Mouse (Mus musculus) stomach, postnatal 0 days (tissue): ENCODE measurements around the gene Hpn. TPM values are rescaled to one million over a fixed set of nuclear protein-coding genes. Genes with fewer than 3 reads are reported as not detected.

Experiments
- ATAC-seq: fragments of 200-750 bp; cut with Nextera tagmentation; 2 replicates; pipeline ENCODE4 v1.8.0; 2017; ENCODE audit not compliant: low FRiP score, low TSS enrichment
- DNase-seq: peaks from one replicate; pipeline ENCODE4 v3.0.0-alpha.2; 2016; ENCODE audit warnings: low spot score
- H3K27ac ChIP-seq: fragments of 300-500 bp; sonication (generic); replicated peaks from 2 replicates; pipeline ENCODE4 v1.5.1; 2014; ENCODE audit warnings: mild to moderate bottlenecking, control low read depth
- H3K27me3 ChIP-seq: fragments of 300-500 bp; sonication (generic); 2 replicates; pipeline ENCODE4 v1.6.1; 2014; ENCODE audit warnings: low read length; ENCODE audit not compliant: control insufficient read depth, insufficient read depth
- H3K36me3 ChIP-seq: fragments of 300-500 bp; sonication (generic); 2 replicates; pipeline ENCODE4 v1.6.1; 2014; ENCODE audit warnings: low read length, mixed read lengths; ENCODE audit not compliant: control insufficient read depth, insufficient read depth
- H3K4me1 ChIP-seq: fragments of 300-500 bp; sonication (generic); replicated peaks from 2 replicates; pipeline ENCODE4 v1.6.1; 2014; ENCODE audit warnings: antibody characterized with exemption; ENCODE audit not compliant: control insufficient read depth, insufficient read depth
- H3K4me2 ChIP-seq: fragments of 300-500 bp; sonication (generic); replicated peaks from 2 replicates; pipeline ENCODE4 v1.6.1; 2014; ENCODE audit warnings: low read depth, mild to moderate bottlenecking, control low read depth, moderate library complexity
- H3K4me3 ChIP-seq: fragments of 300-500 bp; sonication (generic); 2 replicates; pipeline ENCODE4 v1.5.1; 2014; ENCODE audit warnings: low read depth, low read length, control low read depth
- H3K9ac ChIP-seq: fragments of 300-500 bp; sonication (generic); 2 replicates; pipeline ENCODE4 v1.6.1; 2014; ENCODE audit warnings: mild to moderate bottlenecking, low read length, control low read depth, mixed read lengths
- H3K9me3 ChIP-seq: fragments of 300-500 bp; sonication (generic); 2 replicates; pipeline ENCODE4 v1.6.1; 2016; ENCODE audit warnings: low read length; ENCODE audit not compliant: control insufficient read depth
- CTCF ChIP-seq: IDR thresholded peaks from 2 replicates; pipeline ENCODE4 v1.5.1; 2016; ENCODE audit warnings: antibody characterized with exemption, low read depth, mild to moderate bottlenecking, moderate library complexity
- EP300 ChIP-seq: optimal IDR thresholded peaks from 2 replicates; pipeline ENCODE3; 2016; ENCODE audit warnings: antibody characterized with exemption
- WGBS: fragments of 180-500 bp; shearing (Covaris S2); extraction: QIAGEN DNeasy Blood & Tissue Kit; methylation state at CpG from one replicate; pipeline ENCODE4 v1.1.7; 2014; 5-methylcytosine and 5-hydroxymethylcytosine counted together
- polyA plus RNA-seq: library from polyadenylated mRNA; unstranded; fragments of >200 nt; fragmentation: Nextera tagmentation; extraction: Ambion mirVana; gene quantifications from 2 replicates; pipeline ENCODE4 v1.2.1, GENCODE M21; 2015

Gene Hpn
- 17.9 and 21.7 TPM in 2 replicates for polyA plus RNA-seq

DNA sequence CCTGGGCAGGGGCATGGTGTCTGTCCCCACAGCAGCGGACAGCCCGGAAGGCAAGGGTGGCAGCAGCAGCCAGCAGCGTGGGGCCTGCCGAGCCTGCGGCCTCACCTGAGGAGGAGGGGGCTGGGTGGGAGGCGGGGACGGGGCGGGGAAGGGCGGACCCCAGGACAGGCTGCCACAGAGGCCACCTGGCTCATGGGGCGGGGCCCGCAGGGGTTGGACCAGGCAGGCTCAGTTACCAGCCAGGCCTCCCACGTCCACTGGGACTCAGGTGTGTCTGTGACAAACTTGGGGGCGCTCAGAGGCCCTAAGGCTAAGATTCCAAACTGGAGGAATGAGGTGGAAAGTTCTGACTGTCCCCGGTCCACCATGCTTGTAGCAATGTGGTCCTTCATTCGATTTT, at the start of gene Hpn:
Gene Hpn, minus strand, starts transcription at position 109 of the 400 bp plus-strand sequence.
- DNase-seq = peak; percentile 89
- TF ChIP-seq EP300 = no peak
- TF ChIP-seq CTCF = no peak
- 22% methylated on average over 15 of the region's 15 CpGs for WGBS
- peak within 1 kb of the TSS; percentile 49; the same call in 1 of the 2 replicates for H3K27ac ChIP-seq
- no peaks in the 10 kb centered on the region for H3K9me3 ChIP-seq
- H3K4me2 ChIP-seq = peak within 1 kb of the TSS; percentile 40
- H3K4me1 ChIP-seq = peaks cover 3% of the 10 kb centered on the region
- peak; percentile 85 for ATAC-seq
- H3K9ac ChIP-seq = peak within 1 kb of the TSS; percentile 32
- H3K27me3 ChIP-seq = no peaks in the 10 kb centered on the region
- no peaks in the 10 kb centered on the region for H3K36me3 ChIP-seq
- peak within 1 kb of the TSS; percentile 24 for H3K4me3 ChIP-seq

- no peak overlapping the region for H3K27ac ChIP-seq
- H3K4me1 ChIP-seq = no peaks in the 10 kb centered on the region
- TF ChIP-seq EP300 (no peak), CTCF (no peak)
- no peak for ATAC-seq
- no peak overlapping the region for H3K4me3 ChIP-seq
- WGBS = 59% methylated on average over 1 of the region's 1 CpGs
- H3K9ac ChIP-seq = no peak overlapping the region
- H3K27me3 ChIP-seq = no peaks in the 10 kb centered on the region
- no peaks in the 10 kb centered on the region for H3K9me3 ChIP-seq
- H3K36me3 ChIP-seq = no peaks in the 10 kb centered on the region
- no peak overlapping the region for H3K4me2 ChIP-seq
- DNase-seq = no peak
Observed at GRCm38 (mm10) chr7:31164748-31165147, 49.7 kb upstream of the Hpn start.

- TF ChIP-seq CTCF = no peak
- TF ChIP-seq EP300 = no peak
- 57% methylated on average over 3 of the region's 3 CpGs for WGBS
- no peak overlapping the region for H3K27ac ChIP-seq
- H3K9me3 ChIP-seq = no peaks in the 10 kb centered on the region
- DNase-seq = no peak
- no peaks in the 10 kb centered on the region for H3K4me1 ChIP-seq
- no peaks in the 10 kb centered on the region for H3K36me3 ChIP-seq
- no peak overlapping the region for H3K9ac ChIP-seq
- no peak overlapping the region for H3K4me2 ChIP-seq
- no peak overlapping the region for H3K4me3 ChIP-seq
- no peaks in the 10 kb centered on the region for H3K27me3 ChIP-seq
- ATAC-seq = no peak
Observed at GRCm38 (mm10) chr7:31163666-31164577, 48.8 kb upstream of the Hpn start.

- ATAC-seq = no peak
- Histone ChIP-seq H3K4me1 (no peaks in the 10 kb centered on the region), H3K9ac (no peak overlapping the region), H3K36me3 (no peaks in the 10 kb centered on the region), H3K9me3 (no peaks in the 10 kb centered on the region), H3K4me2 (no peak overlapping the region), H3K27me3 (no peaks in the 10 kb centered on the region), H3K27ac (no peak overlapping the region), H3K4me3 (no peak overlapping the region)
- TF ChIP-seq CTCF = no peak
- no peak for TF ChIP-seq EP300
- DNase-seq = no peak
- 62% methylated on average over 11 of the region's 11 CpGs for WGBS
Observed at GRCm38 (mm10) chr7:31162324-31162723, 47.2 kb upstream of the Hpn start.

DNA sequence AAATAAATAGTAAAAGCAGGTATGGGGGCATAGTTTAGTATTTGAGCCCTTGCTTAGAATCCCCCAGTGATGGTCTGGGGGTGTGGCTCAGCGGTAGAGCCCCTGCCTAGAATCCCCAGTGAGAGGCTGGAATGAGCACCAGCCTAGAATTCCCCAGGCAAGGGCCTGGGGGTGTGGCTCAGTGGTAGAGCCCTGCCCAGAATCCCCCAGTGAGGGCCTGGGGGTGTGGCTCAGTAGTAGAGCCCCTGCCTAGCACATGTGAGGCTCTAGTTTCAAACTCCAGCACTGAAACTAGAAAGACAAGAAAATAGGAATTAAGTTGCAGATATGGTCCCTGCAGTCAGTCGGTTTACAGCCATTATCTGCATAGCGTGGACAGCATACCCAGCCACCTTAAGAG, 46.7 kb upstream of the Hpn start:
- H3K36me3 ChIP-seq = no peaks in the 10 kb centered on the region
- H3K27ac ChIP-seq = no peak overlapping the region
- no peak overlapping the region for H3K4me3 ChIP-seq
- H3K9ac ChIP-seq = no peak overlapping the region
- no peak for ATAC-seq
- TF ChIP-seq CTCF = no peak
- no peak for TF ChIP-seq EP300
- WGBS = 50% methylated on average over 3 of the region's 3 CpGs
- no peaks in the 10 kb centered on the region for H3K4me1 ChIP-seq
- H3K9me3 ChIP-seq = no peaks in the 10 kb centered on the region
- no peak for DNase-seq
- H3K27me3 ChIP-seq = no peaks in the 10 kb centered on the region
- H3K4me2 ChIP-seq = no peak overlapping the region

DNA sequence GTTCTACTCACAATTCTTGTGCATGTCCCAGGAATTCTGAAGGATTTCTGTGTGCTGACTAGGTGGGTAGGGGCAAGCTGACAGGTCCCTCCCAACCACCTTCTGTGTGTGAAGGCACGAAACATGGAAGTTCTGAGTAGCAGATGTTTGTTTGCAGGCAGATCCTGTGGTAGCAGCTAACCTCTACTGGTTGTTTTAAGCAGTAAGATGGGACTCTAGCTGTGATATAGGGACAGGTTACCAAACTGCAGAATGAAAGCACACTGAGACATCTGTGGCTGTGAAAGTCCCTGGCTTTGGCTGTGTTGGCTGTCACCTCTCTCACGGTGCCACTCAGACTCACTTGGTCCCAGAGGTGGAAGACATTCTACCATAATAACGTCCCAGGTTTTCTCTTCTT, 46.2 kb upstream of the Hpn start:
- 76% methylated on average over 3 of the region's 3 CpGs for WGBS
- TF ChIP-seq CTCF (no peak), EP300 (no peak)
- no peak for ATAC-seq
- H3K27ac ChIP-seq = no peak overlapping the region
- no peaks in the 10 kb centered on the region for H3K9me3 ChIP-seq
- H3K27me3 ChIP-seq = no peaks in the 10 kb centered on the region
- H3K36me3 ChIP-seq = no peaks in the 10 kb centered on the region
- H3K4me1 ChIP-seq = no peaks in the 10 kb centered on the region
- DNase-seq = no peak
- H3K4me2 ChIP-seq = no peak overlapping the region
- H3K9ac ChIP-seq = no peak overlapping the region
- H3K4me3 ChIP-seq = no peak overlapping the region
